In the genomic region with DNA sequence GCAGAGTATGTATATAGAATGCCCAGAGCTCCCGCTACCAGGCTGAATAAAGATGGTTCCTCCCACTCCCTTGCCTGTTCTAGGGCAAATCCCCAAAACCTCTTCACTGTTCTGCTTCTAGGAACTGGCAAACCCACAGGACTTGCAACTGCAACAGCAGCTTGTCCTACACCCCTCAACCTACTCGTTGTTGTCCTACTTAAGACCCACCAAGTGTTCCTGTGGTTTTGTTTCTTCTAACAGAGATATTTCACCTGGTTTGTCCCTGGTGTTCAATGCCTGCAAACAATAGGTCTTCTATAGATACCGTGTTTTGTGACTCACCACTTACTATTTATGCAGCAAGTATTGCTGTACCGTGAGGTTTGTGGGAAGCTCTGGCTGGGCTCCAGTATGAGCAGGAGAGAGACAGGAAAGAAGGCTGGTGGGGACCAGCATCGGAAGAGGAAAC, we compare ENCODE assay signal across 19 mouse cellular contexts. TPM values are rescaled to one million over a fixed set of nuclear protein-coding genes. Genes with fewer than 3 reads are reported as not detected.
A peak's percentile ranks its signal among the peaks of the same experiment; 100 is the strongest.
DNase-seq lines count a peak whose midpoint lies in the region; ATAC-seq lines count a peak whose summit lies in the region.
"Had no signal": no experiment of that assay in that cellular context is flagged by ENCODE, and none has a peak within 500 bp of the region (broad histone marks: within the 10 kb centered on the region; RNA-seq: fewer than 3 reads in every experiment).

No protein-coding gene starts in this region.

- DNase-seq in brain, adult 2 months (ENCODE audit: low read depth, low spot score) = peak; percentile 91
- peak; percentile 68 to 77 for DNase-seq in frontal cortex, postnatal 36 days (ENCODE audit: low spot score in 2 of 2)
- DNase-seq in layer of hippocampus, postnatal 36 days = peak; percentile 59 to 66
- peak; percentile 78 to 83 for DNase-seq in right cerebral cortex, adult 2 months (ENCODE audit: low spot score in 2 of 2)
- no peak for DNase-seq in urinary bladder, postnatal 36 days (ENCODE audit: low spot score in 2 of 2)
- DNase-seq in heart, embryonic 10.5 days (ENCODE audit: low spot score) = no peak
- no peak for DNase-seq in thymus, postnatal 25 days
- DNase-seq: cerebellum, adult 8-10 months; kidney, adult 11 months; lung, postnatal 14 days; spleen, adult 18-20 months had no signal

- no peaks in the 10 kb centered on the region for H3K9me3 ChIP-seq in liver, embryonic 12.5 days (replicated peaks)
- no peaks in the 10 kb centered on the region for H3K9me3 ChIP-seq in heart, embryonic 10.5 days
- H3K9me3 ChIP-seq: forebrain, embryonic 15.5 days; hindbrain, embryonic 13.5 days; liver, embryonic 15.5 days; midbrain, embryonic 12.5 days had no signal

- no peaks in the 10 kb centered on the region for H3K36me3 ChIP-seq in liver, embryonic 12.5 days
- H3K36me3 ChIP-seq in heart, embryonic 10.5 days = no peaks in the 10 kb centered on the region
- H3K36me3 ChIP-seq: forebrain, embryonic 15.5 days; hindbrain, embryonic 13.5 days; liver, embryonic 15.5 days; midbrain, embryonic 12.5 days had no signal

- ATAC-seq in liver, embryonic 12.5 days = no peak
- ATAC-seq: forebrain, embryonic 15.5 days; Patski had no signal

- H3K27me3 ChIP-seq in liver, embryonic 12.5 days (replicated peaks) = no peaks in the 10 kb centered on the region
- no peaks in the 10 kb centered on the region for H3K27me3 ChIP-seq in heart, embryonic 10.5 days (ENCODE audit: insufficient read depth, poor library complexity, severe bottlenecking)
- H3K27me3 ChIP-seq: forebrain, embryonic 15.5 days; liver, embryonic 15.5 days; Patski had no signal

- H3K4me2 ChIP-seq in liver, embryonic 12.5 days = no peak overlapping the region
- H3K4me2 ChIP-seq: forebrain, embryonic 15.5 days; hindbrain, embryonic 13.5 days; liver, embryonic 15.5 days; midbrain, embryonic 12.5 days had no signal

- 51% methylated on average over 5 of the region's 5 CpGs for WGBS in liver, embryonic 12.5 days (ENCODE audit: insufficient replicate concordance)
- 73% methylated on average over 5 of the region's 5 CpGs for WGBS in heart, embryonic 10.5 days

- H3K9ac ChIP-seq in liver, embryonic 12.5 days = no peak overlapping the region
- H3K9ac ChIP-seq: forebrain, embryonic 15.5 days; hindbrain, embryonic 13.5 days; liver, embryonic 15.5 days; midbrain, embryonic 12.5 days had no signal

- no peak overlapping the region for H3K27ac ChIP-seq in liver, embryonic 12.5 days
- H3K27ac ChIP-seq in heart, embryonic 10.5 days = no peak overlapping the region
- H3K27ac ChIP-seq: forebrain, embryonic 15.5 days; hindbrain, embryonic 13.5 days; liver, embryonic 15.5 days; midbrain, embryonic 12.5 days had no signal

- no peak overlapping the region for H3K4me3 ChIP-seq in liver, embryonic 12.5 days
- H3K4me3 ChIP-seq in heart, embryonic 10.5 days = no peak overlapping the region
- H3K4me3 ChIP-seq: forebrain, embryonic 15.5 days; hindbrain, embryonic 13.5 days; liver, embryonic 15.5 days; midbrain, embryonic 12.5 days; myocyte had no signal

- no peaks in the 10 kb centered on the region for H3K4me1 ChIP-seq in liver, embryonic 12.5 days
- H3K4me1 ChIP-seq in heart, embryonic 10.5 days = no peaks in the 10 kb centered on the region
- H3K4me1 ChIP-seq: forebrain, embryonic 15.5 days; hindbrain, embryonic 13.5 days; liver, embryonic 15.5 days; midbrain, embryonic 12.5 days had no signal

RNA-seq across cellular contexts. Expression of gene Inmt, which starts 13.5 kb away (rescaled TPM):
- under 1 TPM in 1 of 2 experiments, not detected in 1; 0.75 TPM for total RNA-seq in layer of hippocampus, postnatal 36 days (2021)
- polyA plus RNA-seq in liver, embryonic 12.5 days (2016; fragmentation: Nextera tagmentation; extraction: Ambion mirVana) = 0.41 and 0.63 TPM in 2 replicates
- 0.20 TPM in 1 of 2 replicates, not detected in the other for polyA plus RNA-seq in heart, embryonic 10.5 days (2016; fragmentation: Nextera tagmentation; extraction: Ambion mirVana)
- polyA plus RNA-seq: forebrain, embryonic 15.5 days; heart, embryonic 16.5 days; hindbrain, embryonic 13.5 days; midbrain, embryonic 12.5 days; myocyte had no signal

RNA-seq across cellular contexts. Expression of gene Crhr2, which starts 28.5 kb away (rescaled TPM):
- total RNA-seq in layer of hippocampus, postnatal 36 days (2021) = 1 to 10 TPM; 3.1 to 3.4 TPM
- polyA plus RNA-seq in liver, embryonic 12.5 days (2016; fragmentation: Nextera tagmentation; extraction: Ambion mirVana) = 0.78 and 1.0 TPM in 2 replicates
- polyA plus RNA-seq in heart, embryonic 10.5 days (2016; fragmentation: Nextera tagmentation; extraction: Ambion mirVana) = 2.4 and 5.0 TPM in 2 replicates
- polyA plus RNA-seq: myocyte, Patski had no signal

RNA-seq across cellular contexts. Expression of gene Mindy4, which starts 41.8 kb away (rescaled TPM):
- total RNA-seq in layer of hippocampus, postnatal 36 days (2021) = 10 to 100 TPM; 11.9 to 13.0 TPM
- polyA plus RNA-seq in liver, embryonic 12.5 days (2016; fragmentation: Nextera tagmentation; extraction: Ambion mirVana) = 1.7 and 2.1 TPM in 2 replicates
- 7.7 and 9.7 TPM in 2 replicates for polyA plus RNA-seq in heart, embryonic 10.5 days (2016; fragmentation: Nextera tagmentation; extraction: Ambion mirVana)

Comparison
In these comparisons a context has a peak if more than half of its experiments do, and no peak if none do; other contexts are left out.
1. DNase-seq: peak in brain, adult 2 months (single experiment), frontal cortex, postnatal 36 days (2 of 2), layer of hippocampus, postnatal 36 days (2 of 2) and right cerebral cortex, adult 2 months (2 of 2); none in urinary bladder, postnatal 36 days (0 of 2), heart, embryonic 10.5 days (single experiment) and thymus, postnatal 25 days (single experiment).